Mouse (Mus musculus): ENCODE data around the gene Atg10.
A peak's percentile ranks its signal among the peaks of the same experiment; 100 is the strongest.

Gene Atg10

DNA sequence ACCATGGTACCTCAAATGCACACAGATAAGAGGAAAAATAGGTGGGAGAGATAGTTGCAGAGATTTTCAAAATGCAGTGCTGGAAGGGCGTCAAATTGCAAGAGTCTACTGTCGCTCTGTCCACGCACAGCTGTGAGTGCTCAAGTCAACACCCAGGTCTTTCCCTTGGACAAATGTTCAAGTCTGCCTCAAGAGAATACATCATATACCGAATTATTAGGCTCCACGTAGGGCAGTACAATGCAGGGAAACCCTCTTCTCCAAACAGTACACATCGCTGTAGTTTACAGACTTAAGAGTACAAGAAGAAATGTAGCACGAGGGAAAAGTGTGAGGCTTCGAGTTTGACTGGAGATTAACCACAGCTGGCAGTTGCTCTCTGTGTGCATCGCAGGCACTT, 200.3 kb downstream of the Atg10 start:
- DNase-seq (ENCODE audit: low spot score): no peak

DNA sequence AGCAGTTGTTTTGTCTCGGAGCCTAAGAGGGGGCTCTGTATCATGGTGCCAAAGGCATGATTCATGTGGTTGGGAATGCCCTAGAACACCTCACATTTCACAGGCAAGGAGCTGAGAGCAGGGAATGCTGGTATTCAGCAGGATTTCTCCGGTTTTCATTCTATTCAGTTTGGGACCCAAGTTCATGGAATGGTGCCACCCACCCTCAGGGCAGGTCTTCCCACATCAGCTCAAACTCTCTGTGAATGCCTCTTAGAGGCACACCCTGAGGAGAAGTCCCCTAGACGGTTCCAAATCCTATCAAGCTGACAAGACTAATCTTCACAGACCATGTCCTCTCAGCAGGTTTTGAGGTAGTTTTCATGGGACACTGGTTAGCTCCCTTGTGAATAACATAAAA, 211.9 kb downstream of the Atg10 start:
- no peak for DNase-seq (ENCODE audit: low spot score)

DNA sequence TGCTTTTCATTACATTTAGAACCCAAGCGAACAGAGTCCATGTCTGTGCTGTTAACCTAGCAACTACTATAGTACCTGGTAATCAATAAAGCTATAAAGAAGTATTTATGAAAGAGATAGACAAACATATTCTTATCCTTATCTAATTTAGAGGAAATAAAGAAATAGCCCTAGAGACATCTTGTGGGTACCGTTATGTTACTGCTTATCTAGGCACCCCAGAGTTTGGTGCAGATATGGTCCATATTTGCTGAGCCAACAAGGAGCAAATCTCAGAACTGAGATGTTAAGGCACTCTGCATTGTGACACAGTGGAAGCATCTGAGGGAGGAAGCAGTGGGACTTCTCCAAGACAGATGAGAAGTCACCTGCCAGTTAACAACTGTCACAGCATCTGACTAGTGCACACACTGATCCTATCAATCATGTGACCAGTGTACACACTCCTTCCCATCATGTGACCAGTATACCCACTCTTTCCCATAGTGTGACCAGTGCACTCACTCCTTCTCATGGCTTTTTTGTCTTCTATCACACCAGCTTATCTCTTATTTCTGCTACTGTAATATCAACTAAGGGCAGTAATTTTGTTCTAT, 228.6 kb downstream of the Atg10 start:
- DNase-seq (ENCODE audit: low spot score): no peak

DNA sequence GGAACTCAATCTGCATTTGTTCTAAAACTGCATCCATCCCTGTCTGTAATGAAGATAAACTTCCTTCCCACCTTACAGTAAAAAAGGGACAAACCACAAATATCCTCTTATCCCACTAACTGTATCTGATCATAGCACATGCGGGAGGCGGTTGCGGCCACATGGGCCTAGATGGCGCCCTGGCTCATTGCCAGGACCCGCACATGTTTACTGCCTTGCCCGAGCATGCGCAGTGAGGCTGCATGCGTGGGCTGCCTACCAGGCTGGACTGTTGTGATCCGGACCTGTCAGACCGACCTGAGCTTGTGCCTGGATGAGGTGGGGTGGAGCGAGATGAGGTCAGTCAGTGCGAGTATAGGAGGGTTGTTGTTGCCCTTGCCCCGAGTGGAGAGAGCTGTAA, 230.2 kb downstream of the Atg10 start:
- no peak for DNase-seq (ENCODE audit: low spot score)

DNA sequence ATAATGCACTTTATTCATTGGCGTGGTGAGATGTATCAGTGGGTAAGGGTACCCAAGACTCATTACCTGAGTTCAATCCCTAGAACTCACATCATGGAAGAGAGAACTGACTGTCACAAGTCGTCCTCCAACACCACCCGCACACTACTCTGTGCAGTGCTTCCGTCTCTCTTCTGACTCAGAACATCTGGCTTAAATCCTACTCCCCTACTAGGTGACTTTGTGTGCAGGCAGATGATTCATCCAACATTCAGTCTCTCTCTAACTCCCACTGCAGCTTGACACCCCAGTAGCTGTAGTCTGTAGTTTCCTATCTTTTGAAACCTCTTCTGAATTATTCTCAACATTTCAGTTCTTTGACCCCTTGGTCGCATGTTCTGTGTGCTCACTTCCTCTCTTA, 230.8 kb downstream of the Atg10 start:
- no peak for DNase-seq (ENCODE audit: low spot score)

DNA sequence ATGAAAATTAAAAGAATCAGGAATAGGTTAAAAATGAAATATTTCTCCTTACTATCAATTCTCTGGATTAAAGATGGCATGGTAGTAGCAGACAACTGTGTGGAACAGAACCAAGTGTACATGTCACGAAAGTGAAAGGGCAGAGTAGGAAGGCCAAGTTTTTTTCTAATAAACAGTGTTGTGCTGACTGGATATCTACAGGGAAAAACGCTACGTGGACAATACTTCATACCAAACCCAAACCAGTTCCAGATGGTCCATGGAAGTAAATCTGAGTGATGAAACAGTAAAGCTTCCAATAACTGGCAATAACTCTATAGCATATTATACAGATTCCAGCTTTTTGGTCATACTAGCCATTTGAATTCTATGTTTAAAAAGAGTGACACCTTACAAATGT, 235.5 kb downstream of the Atg10 start:
- no peak for DNase-seq (ENCODE audit: low spot score)

DNA sequence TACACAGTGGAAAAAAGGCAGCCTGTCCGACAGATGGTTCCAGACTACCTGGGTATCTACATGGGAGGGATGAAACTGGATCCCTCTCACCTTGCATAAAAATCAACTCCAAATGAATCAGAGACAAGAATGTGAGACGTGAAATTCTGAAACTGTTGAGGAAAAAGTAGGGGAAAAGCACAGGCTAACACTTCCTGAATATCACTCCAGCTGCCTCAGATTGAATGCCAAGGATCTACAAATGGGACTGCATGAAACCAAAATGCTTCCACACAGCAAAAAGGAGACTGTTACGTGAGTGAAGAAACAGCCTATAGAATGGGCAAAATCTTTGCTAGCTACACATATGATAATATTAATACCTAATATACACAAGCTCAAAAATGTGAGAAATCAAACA, 238.4 kb downstream of the Atg10 start:
- no peak for DNase-seq (ENCODE audit: low spot score)

DNA sequence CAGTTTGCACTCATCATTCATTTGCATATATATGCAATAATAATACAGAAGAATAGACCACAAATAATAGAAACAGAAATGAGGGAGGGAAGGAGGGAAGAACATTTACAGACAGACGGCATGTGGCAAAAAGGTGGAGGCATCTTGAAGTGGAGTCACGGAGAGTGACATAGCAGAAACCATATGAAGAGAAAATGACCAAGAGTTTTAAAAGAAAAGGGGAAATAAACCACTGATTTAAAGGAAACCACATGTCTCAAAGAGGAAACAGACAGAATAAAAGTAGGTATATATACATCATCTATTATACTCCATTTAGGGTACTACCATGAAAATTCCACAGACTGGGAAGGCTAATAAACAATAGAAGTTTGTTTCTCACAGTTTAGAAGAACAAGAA, 239.7 kb downstream of the Atg10 start:
- no peak for DNase-seq (ENCODE audit: low spot score)

DNA sequence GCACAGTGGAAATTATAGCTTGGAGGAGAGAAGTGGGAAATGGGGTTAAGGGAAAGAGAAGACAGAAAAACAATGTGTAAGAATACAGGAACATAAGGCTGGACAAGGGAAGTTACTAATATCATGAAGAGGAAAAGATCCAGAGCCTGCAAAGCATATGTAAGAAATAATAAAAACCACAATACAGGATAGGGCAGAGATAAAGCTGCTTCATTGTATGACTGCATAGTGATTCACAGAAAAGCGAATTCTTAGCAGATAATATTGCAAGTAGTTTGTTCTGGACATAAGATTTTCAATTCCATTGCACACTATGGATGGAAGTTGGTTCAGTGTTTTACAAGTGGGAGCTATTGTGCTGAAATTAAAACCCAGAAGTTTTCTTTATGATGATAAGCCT, 242.0 kb downstream of the Atg10 start:
- no peak for DNase-seq (ENCODE audit: low spot score)

DNA sequence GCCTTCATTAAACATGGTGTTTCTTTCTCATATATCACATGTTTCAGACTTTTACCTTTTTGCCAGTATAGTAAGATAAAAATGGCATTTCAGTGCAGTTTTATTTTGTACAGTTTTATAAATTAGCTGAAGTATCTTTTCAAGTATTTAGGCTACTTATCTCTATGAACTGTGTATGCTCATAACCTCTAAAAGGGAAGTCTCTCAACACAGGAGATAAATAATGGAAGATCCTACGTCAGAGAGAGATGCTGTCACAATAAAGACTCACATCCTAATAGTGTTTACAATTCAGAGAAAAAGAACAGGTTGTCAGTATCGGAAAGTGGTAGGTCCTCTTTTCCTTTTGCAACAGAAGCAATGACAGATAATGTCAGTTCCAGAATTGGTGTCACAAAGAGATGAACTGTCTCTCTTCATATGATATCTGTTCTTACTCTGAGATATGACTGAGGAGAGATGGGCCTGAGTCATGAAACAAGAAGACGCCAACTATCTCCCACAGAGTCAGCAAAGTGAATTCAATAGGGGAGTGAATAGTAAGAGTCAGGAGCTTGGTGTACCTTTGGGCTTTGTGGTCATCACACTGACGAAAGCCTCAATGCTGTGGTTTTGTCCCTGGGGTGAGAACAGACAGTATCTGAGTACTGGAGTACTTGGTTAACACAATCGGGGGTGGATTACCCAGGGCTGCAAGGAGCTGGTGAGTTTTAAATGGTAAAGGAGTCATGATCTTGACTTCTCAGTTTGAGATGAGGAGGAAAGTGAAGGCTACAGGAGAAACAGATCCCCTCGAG, 242.7 kb downstream of the Atg10 start:
- DNase-seq (ENCODE audit: low spot score): no peak

DNA sequence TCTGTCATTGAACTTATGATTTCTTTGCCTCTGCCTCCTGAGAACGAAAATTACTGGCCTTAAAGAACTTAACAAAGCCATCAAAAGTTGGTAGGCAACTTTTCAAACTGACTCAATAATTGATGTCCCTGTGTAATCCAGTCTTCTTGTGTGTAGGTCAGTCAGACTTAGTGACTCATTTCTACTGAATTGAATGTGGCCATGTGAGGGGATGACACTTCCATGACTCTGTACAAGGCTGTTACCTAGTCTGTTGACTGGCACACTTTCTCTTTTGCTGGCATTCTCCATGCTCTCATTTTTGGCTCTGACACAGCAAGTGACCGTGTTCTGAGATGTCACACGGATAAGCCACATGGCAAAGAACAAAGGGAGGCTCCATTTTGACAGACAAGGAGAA, 246.7 kb downstream of the Atg10 start:
- DNase-seq (ENCODE audit: low spot score): no peak

DNA sequence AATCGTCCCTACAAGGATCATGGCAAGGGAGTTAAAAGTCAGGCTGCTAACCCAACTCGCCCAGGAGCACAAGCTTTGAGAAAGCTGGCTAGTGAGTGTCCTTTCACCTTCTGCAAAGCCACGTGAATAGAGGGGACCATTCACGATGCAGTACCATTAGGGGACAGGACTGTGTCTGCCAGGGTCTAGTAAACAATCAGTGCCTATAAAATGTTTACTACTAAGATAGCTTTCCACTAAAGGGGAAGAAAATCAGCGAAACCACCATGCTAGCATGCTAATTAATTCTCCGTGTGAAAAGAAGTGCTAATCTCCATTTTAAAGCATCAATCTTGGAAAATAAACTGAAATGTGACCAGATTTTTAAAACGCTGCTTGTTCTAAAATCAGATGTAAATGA, 250.4 kb downstream of the Atg10 start:
- no peak for DNase-seq (ENCODE audit: low spot score)

DNA sequence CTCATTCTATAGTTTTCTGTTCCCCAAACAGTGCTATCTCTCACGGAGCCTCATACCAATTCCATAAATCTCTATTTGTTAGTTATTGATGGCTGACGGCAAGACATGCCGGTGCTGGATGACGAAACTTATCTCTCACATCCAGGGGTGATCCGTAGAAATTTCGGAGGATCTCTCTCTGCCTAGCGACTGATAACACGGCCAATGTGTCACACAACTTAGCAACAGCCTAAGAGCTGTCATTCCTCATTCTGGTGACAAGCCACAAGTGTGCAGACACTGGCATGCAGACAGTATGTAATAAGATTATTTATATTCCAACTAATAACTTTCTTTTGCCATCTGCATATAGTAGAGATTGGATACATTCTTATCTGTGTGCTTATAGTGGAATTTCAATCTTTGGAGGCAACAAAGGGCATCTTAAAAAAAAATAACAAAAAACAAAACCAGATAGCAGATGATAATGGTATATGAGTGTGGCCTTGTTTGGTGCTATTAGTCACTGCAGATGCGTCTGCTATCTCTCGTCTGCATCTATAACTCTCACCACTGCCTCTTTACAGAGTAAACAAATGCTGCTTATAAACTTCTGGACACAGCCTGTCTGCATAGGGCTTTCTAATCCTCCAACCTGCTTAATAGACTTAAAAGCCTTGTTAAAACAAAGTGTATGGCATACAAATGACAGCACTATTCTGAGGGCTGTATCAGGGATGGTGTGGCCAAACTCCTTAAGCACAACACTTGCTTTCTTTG, 253.3 kb downstream of the Atg10 start:
- no peak for DNase-seq (ENCODE audit: low spot score)

DNA sequence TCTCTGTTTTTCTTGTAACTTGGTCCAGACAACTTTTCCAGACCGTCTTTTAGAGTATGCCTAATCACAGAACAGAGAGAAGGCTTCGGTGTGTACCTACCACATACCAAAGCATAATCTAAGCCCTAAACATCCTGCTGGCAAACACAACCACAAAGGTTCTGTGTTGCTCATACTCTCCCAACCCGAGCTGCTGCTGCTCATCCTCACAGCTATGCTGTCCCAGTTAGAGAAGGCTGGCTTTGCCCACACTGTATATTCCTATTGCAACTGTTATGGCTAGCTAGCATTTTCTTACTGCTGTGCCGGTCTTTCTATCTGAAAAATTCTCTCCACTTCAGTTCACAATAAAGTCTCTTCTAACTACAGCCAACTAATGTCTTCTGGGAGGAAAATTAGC, 254.8 kb downstream of the Atg10 start:
- no peak for DNase-seq (ENCODE audit: low spot score)

DNA sequence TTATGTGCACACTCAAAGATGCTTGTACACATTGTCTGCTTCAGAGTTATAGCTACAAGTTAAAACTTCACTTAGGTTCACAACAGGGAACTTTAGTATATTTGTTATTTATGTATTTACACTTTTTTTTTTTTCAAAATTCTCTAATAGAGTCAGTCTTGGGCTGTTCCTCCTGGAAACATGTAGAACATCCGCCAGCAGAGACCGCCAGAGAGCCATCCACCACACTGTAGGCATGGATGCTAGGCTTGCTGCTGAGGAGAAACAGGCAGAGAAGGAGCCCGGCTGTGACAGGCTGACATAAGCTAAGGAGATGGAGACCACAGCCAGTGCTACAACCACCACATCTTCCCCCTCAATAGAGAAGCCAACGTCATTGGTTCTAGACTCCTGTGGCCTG, 256.3 kb downstream of the Atg10 start:
- DNase-seq (ENCODE audit: low spot score): peak; percentile 66

DNA sequence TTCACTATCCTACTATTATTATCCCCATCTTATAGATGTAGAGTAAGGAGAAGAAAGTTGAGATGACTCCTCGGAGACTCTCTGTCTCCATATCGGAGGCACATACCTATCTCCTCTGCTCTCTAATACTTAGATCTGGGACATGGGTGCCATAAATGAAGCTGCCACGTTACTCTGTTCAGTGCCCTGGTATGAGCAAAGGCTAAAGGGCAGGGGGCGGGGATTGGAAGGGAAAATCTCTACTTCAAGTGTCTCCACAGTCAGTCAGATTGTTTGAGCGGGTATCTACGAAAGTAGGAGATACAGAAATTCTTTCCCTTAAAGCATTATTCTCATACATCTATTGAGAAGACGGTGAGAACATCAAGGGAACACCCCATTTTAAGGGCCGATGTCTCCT, 257.8 kb downstream of the Atg10 start:
- no peak for DNase-seq (ENCODE audit: low spot score)

DNA sequence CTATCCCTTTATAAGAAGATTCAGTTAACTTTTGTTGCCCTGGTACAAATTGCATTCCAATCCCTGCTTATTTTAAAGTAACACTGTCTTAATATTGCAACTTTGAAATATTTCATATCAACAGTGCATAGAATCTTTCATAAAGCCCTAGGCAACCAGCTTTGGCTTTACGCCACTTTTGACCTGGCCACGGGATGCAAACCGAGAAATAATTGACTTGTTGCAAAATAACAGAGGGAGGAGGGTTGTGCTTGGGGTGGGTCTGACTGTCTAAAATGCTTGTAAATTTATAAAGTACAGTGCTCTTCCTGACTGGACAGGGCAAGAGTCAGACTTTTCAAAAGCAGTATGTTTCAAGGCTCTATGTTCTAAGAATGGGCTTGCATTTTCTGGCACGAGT, 259.3 kb downstream of the Atg10 start:
- no peak for DNase-seq (ENCODE audit: low spot score)

DNA sequence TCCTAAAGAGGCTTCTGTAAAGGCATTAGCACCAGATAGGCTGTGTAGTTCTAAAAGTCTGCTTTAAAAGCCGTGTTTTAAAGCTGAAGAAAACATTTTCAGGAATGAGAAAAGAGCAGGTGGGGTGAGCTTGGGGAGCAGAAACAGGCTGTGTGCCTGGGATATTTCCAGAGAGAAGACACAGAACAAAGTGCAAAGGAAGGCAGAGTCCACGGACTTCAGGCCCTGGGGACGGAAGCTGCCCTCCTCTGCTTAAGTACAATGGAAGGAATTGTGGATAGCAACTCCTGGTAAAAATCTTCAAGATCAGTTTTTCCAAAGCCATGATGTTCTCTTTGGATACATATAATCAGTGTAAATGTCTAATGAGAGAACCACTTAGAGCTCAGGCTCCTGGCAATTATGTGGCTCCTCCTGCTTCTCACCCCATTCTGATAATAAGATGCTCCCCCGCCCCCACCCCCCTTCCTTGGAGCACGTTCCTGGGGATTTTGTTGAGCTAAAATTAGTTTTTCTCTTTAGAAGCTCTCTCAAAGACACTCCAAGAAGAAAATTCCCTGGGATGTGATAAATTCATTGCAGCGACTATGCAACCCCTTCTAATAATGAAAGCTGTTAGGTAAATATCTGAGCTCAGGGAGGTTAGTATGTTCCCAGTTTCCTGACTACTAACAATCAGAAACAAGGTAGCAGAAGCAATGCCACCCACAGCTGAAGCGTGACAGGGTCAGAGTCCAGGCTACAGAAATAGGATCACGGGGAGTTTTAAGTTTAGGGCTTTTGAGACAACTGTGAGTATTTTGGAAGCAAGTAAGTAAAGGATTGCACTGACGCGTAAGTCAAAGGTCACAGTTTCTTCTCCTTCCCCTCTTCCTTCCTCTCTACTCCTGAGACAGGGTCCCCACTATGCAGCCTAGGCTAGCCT, 260.7 kb downstream of the Atg10 start:
- DNase-seq (ENCODE audit: low spot score): no peak

DNA sequence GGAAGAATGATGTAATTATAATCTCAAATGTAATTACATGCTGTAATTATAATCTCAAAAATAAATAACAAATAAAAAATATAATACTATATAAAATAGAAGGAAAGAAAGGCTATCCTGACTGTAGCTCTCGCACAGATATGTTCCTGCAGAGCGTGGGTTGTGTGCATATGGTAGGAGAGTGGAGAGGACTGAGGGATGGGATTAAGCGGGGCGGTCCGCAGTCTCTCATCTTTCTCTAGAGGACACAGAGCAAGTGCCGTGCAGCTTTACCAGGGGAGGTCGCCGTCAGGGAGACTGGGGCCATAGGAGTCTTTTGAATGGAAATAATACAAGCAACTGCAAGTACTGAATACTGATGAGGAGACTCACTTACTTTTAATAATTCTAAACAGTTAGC, 263.2 kb downstream of the Atg10 start:
- no peak for DNase-seq (ENCODE audit: low spot score)

DNA sequence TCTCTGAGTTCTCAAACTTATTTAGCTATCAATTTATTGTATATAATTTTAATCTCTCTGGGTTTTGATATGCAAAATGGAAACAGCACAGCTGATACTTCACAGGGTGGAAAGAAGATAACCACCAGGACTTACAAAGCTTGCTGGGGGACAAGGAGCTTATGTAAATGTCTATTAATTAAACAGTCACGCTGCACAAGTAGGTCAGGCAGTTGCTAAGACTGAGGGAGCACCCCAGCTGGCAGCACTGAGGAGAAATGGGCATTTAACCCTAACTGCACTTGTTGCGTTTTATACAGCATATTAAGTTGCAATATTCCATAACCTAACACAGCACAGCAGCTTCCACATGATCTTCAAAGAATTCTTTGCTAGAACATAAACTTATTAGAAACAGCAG, 264.9 kb downstream of the Atg10 start:
- DNase-seq (ENCODE audit: low spot score): no peak

DNA sequence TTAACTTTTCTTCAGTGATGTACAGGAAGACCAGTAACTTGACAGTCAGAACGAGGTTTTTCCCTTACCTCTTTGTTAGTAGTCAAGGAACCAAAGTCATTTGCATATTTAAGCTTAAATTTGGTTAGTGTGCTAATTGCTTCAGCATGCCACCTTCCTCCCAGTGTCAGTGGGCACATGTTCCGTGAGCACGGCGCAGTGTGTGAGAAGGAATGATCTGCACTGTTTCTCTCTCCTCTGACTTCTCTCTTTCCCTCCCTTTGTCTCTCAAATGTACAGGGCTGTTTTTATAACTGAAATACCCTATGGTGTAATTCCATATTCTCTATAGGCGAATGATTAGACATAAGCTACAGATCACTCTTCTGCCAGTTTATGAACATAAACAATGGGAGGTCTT, 284.2 kb downstream of the Atg10 start:
- no peak for DNase-seq (ENCODE audit: low spot score)

DNA sequence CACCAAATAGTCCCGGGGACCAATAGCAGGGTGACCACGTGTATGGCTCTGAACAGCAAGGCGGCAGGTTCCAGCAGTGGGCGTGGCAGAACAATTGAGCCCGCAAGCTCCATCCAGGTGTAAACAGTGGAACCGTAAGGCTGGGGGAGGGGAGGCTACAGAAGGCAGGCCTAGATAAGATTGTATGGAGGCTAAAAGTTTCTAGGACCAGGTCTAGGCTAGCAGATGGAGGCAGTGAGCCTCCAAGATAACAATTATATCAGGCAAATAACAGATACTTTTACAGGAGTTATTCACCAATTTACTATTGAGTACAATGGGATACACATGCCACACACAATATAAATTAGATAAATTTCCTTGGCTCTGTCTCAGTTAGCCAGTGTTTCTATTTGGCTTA, 284.6 kb downstream of the Atg10 start:
- no peak for DNase-seq (ENCODE audit: low spot score)

Data from urinary bladder, postnatal 25 days (tissue).